Mouse (Mus musculus) Patski (cell line): ENCODE results near the gene Arhgap6. TPM values are rescaled to one million over a fixed set of nuclear protein-coding genes. Genes with fewer than 3 reads are reported as not detected.

Source experiments
- ATAC-seq: fragments of 100-300 bp; one replicate; pipeline ENCODE4 v1.8.0; 2021
- CTCF ChIA-PET: fragments of 350-600 bp; sonication (Branson Sonifier 250); formaldehyde crosslinking; loops from one replicate; lab custom pipeline; 2022; ENCODE audit warnings: inconsistent platforms; lab: Charles Lee
- POLR2A ChIA-PET: fragments of 350-600 bp; sonication (Branson Sonifier 250); formaldehyde crosslinking; loops from one replicate; lab custom pipeline; 2022; ENCODE audit warnings: antibody characterized with exemption, inconsistent platforms; lab: Charles Lee
- DNase-seq: peaks from one replicate; pipeline ENCODE4 v3.0.0-alpha.2; 2011; ENCODE audit warnings: low read depth, low spot score
- H3K27me3 ChIP-seq: fragments of 371-371 bp; one replicate; pipeline ENCODE4 v1.5.1; 2021
- CTCF ChIP-seq: fragments of 100-300 bp; IDR thresholded peaks from one replicate; pipeline ENCODE4 v1.5.1; 2021
- in situ Hi-C: fragments of 300-500 bp; cut with MboI; formaldehyde crosslinking; loops from 3 replicates; pipeline ENCODE4 v1.11.1; 2018; ENCODE audit warnings: low pct_unique_long_range_greater_than_20kb, mixed read lengths
- polyA plus RNA-seq: library from polyadenylated mRNA; unstranded; gene quantifications from one replicate; pipeline ENCODE4 v1.2.3, GENCODE M21; 2021

Arhgap6 gene
- polyA plus RNA-seq = 0.01 TPM

DNA sequence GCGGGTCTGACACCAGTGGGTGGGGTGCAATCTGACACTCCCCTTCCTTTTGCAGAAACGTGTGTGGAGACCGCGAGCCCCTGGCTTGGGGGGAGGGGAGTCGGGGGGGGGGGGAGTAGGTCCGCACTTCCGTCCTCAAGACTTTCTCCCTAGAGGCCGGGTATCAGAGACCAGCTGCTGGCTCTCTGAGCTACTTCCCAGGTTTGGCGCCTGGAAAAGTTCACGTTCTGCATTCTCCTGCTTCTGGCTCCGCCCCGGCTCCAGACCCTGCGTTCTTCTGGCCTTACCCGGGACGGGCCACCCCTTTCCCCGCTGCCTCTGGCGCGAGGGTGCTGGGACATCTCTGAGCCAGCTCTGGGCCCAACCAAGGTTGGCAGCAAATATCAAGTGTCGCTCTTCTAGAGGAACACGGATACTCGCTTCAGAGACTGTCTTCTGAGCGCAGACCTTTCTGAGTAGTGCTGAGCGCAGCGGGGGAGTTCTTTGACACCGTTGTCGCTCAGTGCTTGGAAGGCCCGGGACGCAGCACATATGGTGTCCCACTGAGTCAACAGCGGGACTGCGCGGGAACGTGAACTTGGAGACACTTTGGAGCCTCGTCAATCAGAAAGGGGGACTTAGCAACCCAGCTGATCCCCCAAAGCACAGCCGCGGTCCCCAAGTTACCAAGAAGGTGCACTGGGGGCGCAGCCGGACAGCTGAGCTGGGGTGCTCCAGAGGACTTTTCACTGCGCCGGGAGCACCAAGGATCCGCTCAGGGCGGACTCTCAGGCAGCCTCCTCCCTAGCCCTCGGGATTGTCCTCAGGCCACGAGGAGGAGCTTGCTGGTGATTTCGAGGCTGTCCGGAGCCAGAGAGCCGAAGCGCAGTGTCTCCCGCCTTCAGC lies at the start of gene Arhgap6:
TSS of gene Arhgap6 (plus strand) at position 126 of the 885 bp plus-strand sequence.
- peaks cover 10% of the 10 kb centered on the region for H3K27me3 ChIP-seq
- POLR2A ChIA-PET = no interaction called here
- DNase-seq = no peak
- in situ Hi-C loops = no loop called here
- no peak for TF ChIP-seq CTCF
- no peak for ATAC-seq
- CTCF ChIA-PET = no interaction called here

DNA sequence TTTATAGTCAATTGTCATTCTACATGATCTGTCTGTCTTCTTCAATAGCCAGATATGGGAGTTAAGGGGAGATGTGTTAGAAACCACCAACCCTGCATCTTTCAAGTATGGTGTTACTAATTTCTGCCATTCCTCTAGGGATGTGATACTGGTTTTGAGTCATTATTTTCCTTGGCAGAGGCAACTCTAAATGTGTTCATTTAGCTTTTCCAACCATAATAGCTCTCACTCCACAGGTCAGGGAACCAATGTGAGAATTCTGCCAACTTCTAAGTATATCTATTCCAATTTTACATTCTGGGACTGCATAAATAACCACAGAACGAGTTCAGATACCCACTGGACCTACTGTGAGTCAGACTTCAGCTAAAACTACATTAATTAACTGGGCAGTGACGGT lies 47.9 kb upstream of the Arhgap6 start:
- ATAC-seq (no peak), DNase-seq (peak; percentile 4)
- in situ Hi-C loops = no loop called here
- ChIA-PET POLR2A (no interaction called here), CTCF (no interaction called here)
- H3K27me3 ChIP-seq = peaks cover 17% of the 10 kb centered on the region
- no peak for TF ChIP-seq CTCF

DNA sequence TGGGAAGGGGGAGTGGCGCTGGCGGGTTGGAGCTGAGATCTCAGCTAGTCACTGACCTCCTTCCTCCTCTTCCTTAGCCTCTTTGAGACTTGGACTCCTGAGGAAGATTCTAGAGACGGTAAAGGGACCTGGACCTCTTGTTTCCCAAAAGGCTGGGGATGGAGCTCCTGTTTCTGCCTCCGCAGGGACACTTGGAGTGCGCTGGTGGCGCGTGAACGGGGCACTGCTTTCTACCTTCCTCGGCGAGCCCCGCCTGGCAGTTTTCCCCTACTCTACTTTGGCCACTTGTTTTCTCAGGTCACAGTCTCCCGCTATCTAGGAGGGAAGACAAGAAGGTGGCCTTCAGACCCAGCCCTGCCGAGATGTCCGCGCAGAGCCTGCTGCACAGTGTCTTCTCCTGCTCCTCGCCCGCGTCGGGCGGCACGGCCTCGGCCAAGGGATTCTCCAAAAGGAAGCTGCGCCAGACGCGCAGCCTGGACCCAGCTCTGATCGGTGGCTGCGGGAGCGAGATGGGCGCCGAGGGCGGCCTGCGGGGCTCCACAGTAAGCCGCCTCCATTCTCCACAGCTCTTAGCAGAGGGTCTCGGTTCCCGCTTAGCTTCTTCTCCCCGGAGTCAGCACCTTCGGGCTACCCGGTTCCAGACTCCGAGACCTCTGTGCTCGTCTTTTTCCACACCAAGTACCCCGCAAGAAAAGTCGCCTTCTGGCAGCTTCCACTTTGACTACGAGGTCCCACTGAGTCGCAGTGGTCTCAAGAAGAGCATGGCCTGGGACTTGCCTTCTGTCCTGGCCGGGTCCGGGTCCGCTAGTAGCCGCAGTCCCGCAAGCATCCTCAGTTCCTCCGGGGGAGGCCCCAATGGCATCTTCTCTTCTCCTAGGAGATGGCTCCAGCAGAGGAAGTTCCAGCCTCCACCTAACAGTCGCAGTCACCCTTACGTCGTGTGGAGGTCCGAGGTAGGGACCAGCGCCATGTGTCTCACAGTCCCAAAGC lies 1.3 kb downstream of the Arhgap6 start:
- CTCF ChIA-PET = no interaction called here
- in situ Hi-C loops = no loop called here
- DNase-seq (no peak), ATAC-seq (no peak)
- POLR2A ChIA-PET = no interaction called here
- H3K27me3 ChIP-seq = peaks cover 10% of the 10 kb centered on the region
- no peak for TF ChIP-seq CTCF

DNA sequence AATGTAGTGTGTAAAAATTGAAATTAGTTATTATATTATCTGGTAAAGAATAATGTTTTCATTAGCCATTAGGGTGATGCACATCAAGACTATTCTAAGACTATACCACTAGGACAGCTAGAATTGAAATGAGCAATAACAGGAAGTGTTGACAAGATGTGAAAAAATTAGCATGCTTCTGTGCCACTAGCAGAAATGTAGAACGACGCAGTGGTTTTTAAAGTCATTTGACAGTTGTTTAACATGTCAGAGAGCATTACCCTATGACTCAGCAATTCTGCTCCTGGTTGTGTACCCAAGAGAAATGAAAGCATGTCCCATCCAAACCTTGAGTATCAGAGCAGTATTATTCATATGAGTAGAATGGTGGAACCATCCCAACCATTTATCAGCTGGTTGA lies 9.8 kb downstream of the Arhgap6 start:
- ChIA-PET POLR2A (no interaction called here), CTCF (no interaction called here)
- peaks cover 17% of the 10 kb centered on the region for H3K27me3 ChIP-seq
- DNase-seq = no peak
- ATAC-seq = no peak
- no peak for TF ChIP-seq CTCF
- in situ Hi-C loops = no loop called here

DNA sequence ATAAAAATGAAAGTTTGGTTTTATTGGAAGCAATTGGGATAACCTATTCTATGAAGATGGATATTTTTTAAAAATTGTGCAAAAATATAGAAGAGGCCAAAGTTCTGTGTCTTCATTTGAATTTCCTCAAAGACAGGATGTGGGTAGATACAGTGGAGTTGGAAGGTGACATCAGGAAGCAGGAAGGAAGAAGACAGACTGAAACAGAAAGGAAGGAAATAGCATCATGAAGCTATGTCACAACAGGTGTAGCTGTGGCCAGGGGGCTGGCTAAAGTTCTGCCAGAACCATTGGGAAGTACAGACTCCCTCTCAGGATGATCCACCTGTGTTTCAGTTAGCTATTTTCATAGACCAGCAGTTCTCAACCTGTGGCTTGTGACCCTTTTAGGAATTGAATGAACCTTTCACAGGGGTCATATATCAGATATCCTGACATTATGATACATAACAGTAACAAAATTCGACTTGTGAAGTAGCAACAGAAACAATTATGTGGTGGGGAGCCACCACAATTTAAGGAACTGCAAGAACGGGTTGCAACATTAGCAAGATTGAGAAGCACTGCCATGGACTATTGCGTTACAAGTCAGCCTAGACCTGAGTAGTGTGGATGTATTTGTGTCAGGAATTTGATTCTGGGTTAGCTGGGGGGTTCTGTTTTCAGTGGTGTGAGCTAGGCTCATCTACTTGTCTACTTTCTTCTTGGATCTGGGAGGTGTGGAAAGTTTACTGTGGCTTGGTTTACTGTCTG lies 15.8 kb downstream of the Arhgap6 start:
- no peak for TF ChIP-seq CTCF
- peaks cover 21% of the 10 kb centered on the region for H3K27me3 ChIP-seq

DNA sequence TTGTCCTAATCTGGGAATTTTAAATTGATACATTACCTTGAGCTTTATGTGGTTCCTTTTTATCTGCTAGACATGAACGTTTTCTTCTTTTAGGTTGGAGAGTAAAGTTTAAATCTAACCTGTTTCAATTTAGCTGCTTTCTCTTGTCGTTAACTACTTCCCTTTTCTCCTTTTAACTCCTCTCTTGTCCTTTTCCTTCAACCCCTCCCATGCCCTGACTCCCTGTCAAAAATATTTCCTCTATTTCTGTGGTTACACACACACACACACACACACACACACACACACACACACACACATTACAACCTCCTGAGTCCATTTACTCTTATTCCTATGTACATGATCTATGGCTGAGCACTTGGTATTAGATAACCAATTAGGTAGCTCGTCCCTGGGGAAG lies 24.0 kb downstream of the Arhgap6 start:
- ChIA-PET CTCF (interaction anchor here (0.7 kb wide), 1 partner anchor 11 kb away, joined by 3 read pairs; no protein-coding TSS in a partner anchor), POLR2A (no interaction called here)
- in situ Hi-C loops = no loop called here
- DNase-seq (no peak), ATAC-seq (no peak)
- H3K27me3 ChIP-seq = peaks cover 27% of the 10 kb centered on the region
- TF ChIP-seq CTCF = no peak

More for the DNA sequence above, 15.8 kb downstream of the Arhgap6 start:
- ATAC-seq (no peak), DNase-seq (no peak)
- ChIA-PET CTCF (no interaction called here), POLR2A (no interaction called here)
- in situ Hi-C loops = no loop called here

DNA sequence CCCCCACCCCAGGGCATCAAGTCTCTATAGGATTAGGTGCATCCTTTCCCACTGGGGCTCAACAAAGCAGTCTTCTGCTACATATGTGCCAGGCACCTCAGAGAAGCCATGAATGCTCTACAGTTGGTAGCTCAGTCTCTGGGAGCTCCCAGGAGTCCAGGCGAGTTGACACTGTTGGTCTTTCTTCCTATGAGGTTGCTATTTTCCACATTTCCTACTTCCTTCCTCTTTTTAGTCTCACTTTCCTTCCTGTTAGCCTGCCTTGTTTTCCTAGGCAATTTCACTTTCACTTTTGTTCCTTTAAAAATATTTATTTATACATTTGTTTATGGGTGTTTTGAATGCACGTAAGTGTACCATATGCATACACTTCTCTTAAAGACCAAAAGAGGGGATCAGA lies 29.3 kb downstream of the Arhgap6 start:
- ChIA-PET CTCF (no interaction called here), POLR2A (no interaction called here)
- DNase-seq (no peak), ATAC-seq (no peak)
- in situ Hi-C loops = no loop called here
- TF ChIP-seq CTCF = no peak
- peaks cover 18% of the 10 kb centered on the region for H3K27me3 ChIP-seq

DNA sequence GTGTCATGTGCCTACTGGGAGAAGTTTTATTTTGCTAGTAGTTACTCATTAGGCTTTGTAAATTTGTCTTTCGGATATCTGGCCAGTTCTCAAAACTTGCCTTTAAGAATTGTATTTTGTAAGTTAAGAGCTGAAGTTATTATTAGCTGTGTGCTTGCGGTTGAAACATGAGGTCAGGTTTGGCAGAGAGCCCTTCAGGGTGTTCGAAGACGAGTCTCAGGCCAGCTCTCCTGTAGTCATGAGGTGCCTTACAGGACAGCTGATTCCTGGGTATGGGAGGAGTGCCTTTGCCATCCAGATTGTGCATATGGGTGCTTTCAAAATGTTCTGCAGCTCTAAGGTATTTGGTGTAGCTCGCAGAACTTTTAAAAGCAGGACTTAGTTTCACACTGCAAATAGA lies 37.4 kb downstream of the Arhgap6 start:
- POLR2A ChIA-PET = no interaction called here

DNA sequence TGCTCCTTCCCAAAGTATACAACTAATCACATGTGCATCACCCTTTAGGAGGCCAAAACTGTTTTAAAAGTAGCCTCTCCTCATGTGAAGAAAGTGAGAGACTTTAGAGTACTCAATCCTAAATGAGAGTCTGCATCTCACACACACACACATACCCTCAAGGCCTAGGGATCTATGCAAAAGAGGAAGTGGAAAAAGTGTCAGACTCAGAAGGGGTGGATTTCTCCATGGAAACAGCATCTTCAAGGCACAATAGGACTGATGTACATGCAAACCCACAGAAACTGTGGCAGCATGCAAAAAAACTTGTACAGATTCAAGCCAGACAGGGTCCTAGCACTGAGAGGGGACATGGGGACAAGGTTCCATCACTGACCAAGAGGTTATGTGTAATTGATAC lies 53.2 kb downstream of the Arhgap6 start:
- POLR2A ChIA-PET = no interaction called here
- in situ Hi-C loops = no loop called here
- CTCF ChIA-PET = no interaction called here
- ATAC-seq (no peak), DNase-seq (no peak)
- no peak for TF ChIP-seq CTCF
- H3K27me3 ChIP-seq = peaks cover 28% of the 10 kb centered on the region

More for the DNA sequence above, 37.4 kb downstream of the Arhgap6 start:
- CTCF ChIA-PET = no interaction called here
- in situ Hi-C loops = no loop called here
- no peak for ATAC-seq
- H3K27me3 ChIP-seq = peaks cover 27% of the 10 kb centered on the region
- DNase-seq = peak; percentile 15
- no peak for TF ChIP-seq CTCF

DNA sequence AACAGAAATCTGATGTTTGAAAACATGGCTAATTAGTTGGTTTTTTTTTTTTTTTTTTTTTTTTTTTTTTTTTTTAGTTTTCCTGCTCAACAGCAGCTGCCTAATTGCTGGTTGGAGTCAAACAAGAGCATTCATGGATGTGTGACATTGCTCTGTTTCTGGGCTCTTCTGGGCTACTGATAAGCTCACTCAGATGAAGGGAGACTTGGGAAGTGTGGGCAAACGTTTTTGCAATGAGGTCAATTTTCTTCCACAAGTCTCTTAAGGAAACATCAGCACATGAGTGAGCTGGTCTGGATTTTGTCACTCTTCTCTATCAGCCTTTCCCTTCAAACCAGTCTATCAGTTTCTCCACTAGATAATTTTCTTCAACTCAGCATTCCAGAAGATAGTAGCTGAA lies 79.8 kb downstream of the Arhgap6 start:
- in situ Hi-C loops = no loop called here
- ChIA-PET CTCF (interaction anchor here (1.6 kb wide), 1 partner anchor 11 kb away, joined by 3 read pairs; no protein-coding TSS in a partner anchor), POLR2A (no interaction called here)
- DNase-seq (no peak), ATAC-seq (no peak)
- no peak for TF ChIP-seq CTCF
- peaks cover 10% of the 10 kb centered on the region for H3K27me3 ChIP-seq
